Mouse (Mus musculus) left cerebral cortex, adult 11 months (tissue): ENCODE results near the gene Lim2.
"Not testable (repeated sequence)": the region's sequence is repeated elsewhere in the genome, so short reads cannot be mapped to it uniquely, and the experiment has no call there.

Source experiments
- DNase-seq: peaks from one replicate; pipeline ENCODE4 v3.0.0; 2022; ENCODE audit warnings: low spot score

Lim2 gene

DNA sequence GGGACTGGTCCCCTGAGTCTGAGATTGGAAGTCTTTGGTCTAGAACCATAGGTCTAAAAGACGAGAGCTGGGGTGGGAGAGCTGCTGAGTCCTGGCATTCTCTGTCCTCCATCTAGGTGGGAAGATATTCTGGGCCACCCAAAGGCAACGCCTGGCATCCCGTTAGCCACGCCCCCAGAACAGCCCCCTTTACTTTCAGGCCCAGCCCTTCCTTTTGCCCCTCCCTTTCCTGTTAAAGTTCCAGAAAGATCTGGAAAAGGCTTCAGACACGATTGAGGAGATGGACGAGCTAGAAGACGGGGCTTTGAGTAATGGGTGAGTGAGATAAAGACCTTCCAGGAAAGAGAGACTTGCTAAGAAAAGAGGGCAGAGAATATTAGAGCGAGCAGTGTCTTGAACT is at the start of gene Lim2:
TSS of gene Lim2 (plus strand) at position 265 of the 400 bp plus-strand sequence.
- no peak for DNase-seq

DNA sequence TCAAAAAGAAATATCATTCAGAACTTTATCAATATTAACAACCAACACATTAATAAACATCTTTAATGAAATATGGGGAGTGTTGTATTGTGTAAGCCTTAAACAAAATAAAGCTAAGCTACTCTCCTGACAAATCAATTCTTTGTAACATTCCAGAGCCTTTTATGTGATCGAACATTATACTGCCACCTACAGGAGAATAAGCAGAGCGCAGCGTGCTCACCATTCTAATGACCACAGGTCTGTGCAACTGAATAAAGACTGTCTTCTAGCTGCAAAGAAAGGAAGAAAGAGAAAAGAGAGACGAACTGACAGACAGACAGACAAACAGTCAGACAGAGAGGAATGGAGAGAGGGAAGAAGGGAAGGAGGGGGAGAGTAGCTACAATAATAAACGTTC is 49.2 kb upstream of the Lim2 start:
- DNase-seq: no peak

DNA sequence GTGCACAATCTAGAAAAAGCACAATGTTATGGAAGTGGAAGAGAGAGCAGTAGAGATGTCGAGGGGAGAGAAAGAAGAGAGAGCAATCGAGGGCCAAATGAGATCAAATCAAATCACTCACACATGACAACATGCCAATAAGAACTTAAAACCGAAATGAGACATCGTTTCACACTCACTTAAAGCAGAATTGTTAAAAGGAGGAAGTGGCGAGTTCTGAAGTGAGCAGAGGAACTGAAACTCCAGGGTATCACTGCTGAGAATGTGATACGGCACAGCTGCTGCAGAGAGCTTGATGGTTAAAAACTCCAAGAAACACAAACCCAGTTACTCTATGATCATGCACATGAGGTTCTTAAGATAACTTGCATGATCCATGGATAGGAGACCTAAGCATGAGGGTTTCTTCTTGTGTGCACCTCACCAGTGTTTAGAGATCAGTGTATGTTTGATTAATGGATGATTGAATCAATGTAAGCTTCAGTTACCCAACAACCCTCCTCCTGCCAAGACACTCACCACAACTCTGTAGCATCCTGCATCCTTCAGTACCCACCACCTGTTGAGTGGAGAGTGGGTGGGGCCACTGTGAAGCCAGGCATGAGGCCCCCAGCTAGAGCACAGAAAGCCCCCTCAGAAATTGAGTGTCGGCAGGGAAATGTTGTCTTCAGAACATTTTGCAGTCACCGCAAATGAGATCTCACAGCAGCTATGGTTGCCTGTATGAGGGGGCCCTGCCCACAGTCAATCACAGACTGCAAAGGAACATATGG is 34.9 kb upstream of the Lim2 start:
- no peak for DNase-seq

DNA sequence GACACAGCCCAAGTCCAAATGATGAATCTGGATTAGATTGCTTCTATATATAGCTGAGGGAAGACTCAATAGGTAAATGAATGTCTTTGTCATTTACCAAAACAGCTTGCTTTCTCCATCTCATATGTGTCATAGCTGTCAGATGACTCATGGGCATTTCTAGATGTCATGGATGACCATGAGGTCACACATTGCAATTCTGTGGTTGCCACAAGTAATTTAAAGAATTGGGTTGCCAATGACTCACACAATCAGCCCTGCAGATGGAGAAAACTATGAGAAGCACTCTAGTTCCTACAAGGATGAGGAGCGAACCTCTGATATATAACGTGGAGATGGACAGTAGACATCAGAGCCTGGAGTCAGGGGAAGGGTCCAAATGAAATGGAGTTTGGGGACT is 28.0 kb upstream of the Lim2 start:
- no peak for DNase-seq

DNA sequence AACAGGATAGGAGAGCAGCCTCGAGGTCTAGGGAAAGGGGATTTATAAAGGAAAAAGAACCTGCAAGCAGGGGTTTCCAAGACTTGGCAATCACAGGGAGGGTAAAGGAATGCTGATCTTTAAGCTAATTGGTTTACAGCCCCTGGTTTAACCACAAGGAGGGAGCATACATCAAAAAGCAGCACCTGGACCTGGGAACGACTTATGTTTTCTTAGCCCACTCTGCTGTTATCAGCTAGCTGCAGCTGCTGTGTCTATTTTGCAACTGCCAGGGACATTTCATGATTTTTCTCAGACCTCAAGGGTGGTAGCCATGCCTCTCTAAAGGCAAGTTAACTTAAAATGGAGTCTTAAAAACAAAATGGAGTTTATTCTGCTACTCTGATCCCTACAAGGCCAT is 24.8 kb upstream of the Lim2 start:
- DNase-seq: no peak

DNA sequence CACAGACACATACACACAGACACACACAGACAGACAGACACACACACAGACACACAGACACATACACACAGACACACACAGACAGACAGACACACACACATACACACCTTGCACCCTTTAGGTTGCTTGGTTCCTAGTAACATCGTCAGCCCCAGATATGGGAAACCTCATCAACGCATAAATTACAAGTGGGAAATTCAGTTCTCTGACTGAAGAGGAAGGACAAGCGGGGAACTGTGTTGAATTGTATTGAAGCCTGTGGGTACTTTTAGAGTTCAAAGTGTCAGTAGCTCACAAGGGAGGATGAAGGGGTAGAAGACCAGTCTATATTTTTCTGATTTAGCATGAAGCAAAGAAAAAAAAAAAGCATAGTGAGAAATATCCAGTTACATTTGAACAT is 19.9 kb upstream of the Lim2 start:
- DNase-seq: no peak

DNA sequence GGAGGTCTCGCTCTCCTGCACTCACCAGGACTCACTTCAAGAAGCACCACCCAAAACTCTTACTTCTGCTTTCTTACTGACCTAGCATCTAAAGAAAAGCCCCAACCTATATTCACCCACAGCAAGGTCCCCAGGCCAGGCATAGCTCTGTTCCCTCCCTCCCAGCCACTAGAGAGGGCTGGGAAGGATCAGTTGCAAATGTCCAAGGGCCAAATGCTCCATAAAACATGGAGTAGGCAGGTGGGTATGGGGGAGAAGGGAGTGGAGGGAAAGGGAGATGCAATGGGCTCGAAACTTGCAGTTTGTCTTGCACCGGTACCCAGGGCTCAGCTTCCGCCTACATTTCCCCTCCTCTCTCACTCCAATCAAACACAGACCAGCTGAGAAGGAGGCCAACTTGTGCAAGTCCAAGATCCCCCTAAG is 19.3 kb upstream of the Lim2 start, which contains the start of gene Siglecg:
TSS of gene Siglecg (plus strand) at position 74 of the 423 bp plus-strand sequence.
- DNase-seq: no peak

DNA sequence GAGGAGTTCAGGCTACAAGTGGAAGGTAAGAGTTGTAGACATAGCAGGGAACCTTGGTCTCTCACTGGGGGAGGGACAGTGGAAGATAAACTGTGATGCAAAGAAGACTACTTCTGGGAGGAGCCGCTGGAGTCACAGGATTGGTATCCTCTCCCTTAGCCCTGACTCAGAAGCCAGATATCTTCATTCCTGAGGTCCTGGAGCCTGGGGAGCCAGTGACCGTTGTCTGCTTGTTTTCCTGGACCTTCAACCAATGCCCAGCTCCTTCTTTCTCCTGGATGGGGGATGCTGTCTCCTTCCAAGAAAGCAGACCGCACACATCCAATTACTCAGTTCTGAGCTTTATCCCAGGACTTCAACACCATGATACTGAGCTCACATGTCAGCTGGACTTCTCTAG is 18.4 kb upstream of the Lim2 start:
- DNase-seq: no peak

DNA sequence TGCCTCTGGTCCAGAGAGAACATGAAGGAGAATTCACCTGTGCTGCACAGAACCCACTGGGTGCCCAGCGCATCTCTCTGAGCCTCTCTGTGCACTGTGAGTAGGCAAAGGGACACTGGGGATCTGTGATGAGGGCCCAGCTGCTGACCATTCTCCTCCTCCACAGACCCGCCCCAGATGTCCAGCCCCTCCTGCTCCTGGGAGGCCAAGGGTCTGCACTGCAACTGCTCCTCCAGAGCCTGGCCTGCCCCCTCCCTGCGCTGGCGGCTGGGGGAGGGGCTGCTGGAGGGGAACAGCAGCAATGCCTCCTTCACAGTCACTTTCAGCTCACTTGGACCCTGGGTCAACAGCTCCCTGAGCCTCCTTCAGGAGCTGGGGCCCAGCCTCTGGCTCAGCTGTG is 15.7 kb upstream of the Lim2 start:
- not testable (repeated sequence) for DNase-seq

DNA sequence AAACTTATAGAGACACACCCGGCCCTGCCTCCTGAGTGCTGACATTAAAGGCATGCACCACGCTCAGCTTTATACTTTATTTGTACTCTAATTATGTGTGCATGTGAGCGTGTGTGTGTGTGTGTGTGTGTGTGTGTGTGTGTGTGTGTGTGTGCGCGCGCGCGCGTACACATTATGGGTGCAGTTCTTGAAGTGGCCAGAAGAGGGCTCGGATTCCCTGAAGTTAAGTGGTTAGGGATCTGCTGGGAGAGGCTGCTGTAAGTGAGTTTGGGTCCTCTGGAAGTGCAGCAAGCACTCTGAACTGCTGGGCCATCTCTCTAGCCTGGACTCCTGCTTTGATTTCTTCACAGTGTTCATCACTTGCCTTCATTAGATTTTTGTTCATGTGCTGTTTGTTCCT is 10.2 kb upstream of the Lim2 start:
- no peak for DNase-seq

DNA sequence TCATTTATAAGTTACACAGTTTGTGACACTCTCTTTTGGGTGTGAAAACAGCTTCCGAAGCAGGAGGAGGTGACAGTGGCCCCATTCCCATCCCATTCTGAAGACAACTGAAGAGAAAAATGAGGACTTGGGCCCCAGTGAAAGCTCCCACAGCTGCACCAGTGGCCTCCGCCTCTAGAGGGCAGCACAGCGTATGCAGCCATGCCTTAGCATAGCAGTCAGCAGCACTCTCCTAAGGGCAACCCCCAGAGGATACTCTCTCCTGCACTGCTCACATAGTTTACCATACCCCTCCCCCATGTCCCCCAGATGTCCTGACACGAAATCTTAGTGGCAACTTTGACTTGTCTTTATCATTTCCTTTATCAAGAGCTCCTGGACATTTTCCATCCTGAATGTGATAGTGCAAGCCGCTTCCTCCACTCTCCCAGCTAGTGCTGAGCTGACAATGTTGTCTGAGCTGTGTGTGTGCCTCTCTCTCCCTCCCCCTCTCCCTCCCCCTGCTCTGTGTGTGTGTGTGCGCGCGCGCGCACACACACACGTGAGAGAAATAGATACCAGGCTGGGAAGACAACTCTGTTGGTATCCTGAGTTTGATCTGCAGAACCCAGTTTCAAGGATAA is 4.4 kb upstream of the Lim2 start:
- DNase-seq: peak; percentile 48

DNA sequence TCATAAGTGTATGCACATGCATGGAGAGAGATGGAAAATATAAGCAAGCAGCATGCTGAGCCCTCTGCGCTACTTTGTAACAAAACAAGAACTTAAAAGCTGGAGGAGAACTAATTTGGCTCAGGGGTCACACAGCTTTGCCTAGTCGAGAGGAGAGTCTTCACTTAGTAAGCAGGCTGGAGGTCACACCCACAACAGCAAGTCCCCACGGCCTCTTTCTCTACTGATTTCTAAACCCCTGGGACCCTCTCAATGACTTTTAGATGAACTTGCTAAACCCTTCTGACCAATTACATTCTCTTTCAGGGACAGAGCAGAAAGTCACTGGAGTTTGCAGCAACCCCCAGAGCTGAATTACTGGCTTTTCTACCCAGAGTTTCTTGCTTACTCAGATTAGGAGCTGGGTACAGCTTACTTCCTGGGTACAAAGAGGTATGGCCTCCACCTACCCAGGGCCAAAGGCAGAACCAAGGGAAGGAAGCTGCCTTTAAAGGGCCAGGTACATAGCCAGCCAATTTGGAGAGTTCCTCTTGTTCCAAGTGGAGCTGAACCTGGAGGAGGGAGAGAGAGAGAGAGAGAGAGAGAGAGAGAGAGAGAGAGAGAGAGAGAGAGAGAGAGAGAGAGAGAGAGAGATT is 3.4 kb upstream of the Lim2 start:
- no peak for DNase-seq

DNA sequence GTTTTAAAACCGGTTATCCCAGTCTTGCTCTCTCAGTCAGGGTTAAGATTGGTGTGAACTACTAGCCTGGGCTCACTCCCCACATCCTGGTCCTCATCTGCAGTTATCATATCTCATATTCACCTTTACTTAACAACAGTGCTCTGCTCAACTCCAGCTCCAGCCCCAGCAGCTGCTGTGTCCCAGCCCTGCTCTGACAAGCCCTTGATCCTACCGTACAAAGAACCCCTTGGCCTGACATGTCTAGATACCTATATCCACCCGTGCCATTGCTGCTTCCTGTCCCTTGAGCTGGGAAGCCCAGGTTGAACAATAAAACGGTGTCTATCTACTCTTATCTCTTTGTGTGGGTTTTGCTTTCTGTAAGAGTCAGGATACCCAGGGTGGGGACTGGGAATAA is 2.0 kb downstream of the Lim2 start:
- DNase-seq: no peak

DNA sequence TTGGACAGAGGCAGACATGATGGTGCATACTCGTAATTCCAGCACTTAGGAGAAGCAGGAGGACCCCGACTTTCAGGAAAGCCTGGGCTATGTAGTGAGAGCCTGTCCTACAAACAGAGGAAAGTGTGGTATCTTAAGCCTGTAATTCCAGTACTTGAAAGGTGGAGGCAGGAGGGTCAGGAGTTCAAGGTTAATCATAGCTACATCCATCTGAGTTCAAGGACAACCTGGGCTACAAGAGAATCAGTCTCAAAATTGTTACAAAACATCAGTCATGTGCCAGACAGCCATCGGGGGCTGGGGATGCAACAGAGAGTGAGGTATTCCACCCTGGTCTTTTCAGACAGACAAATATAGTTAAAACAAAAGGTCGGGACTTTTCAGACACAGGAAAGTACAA is 5.4 kb downstream of the Lim2 start:
- no peak for DNase-seq

DNA sequence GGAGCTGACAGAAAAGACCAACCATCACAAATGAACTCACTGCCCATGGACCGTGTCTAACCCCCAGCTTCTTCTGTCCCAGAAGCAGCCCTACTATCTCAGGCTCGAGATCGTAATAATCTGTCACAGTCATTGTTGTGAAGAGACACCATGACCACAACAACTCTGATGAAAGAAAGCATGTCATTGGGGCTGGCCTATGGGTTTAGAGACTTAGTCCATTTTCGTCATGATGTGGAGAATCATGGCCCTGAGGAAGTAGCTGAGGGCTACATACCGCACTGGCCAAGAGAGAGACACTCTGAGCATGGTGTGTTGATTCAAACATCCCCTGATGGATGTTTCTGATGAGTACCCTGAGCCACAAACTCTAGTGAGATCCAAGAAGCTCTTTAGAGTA is 7.2 kb downstream of the Lim2 start:
- DNase-seq: no peak

DNA sequence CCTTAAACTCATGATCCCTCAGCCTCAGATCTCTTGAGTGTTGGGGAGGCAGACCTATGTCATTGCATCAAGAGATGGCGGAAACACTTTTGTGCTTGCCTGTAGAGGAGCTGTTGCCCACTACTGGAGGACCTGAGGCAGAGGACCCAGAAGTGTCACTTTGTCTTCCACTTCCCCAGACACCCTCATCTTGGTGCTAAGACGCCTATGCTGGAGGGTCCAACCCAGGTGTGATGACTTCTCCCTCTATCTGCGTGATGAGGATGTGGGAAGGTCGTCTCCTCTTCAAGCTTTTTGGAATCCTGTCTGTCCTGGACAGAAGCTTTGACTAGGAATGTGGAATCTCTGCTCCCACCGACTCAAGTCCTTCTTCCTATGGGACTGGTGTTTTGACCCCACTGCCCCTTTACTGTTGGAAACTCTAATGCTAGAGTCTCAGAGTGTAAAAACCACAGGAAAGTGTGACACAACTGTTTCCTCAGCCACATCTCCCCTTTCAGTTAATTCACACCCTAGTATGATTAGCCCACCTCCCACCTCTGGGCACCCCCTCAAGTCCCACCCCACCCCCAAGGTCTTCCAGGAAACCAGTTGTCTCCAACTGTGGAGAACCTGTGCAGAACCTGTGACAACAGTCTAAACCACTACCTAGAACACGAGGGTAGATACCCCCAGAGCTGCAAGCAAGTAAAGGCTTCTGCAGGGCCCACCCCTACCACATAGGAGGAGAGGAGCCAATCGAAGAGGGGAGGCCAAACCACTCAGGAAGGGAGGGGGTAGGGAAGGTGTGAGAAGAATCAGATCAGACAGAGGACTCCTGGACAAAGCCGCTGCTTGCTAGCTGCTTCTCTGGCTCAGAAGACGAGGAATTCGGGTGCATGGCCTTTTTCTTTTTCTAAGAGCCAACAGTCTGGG is 9.1 kb downstream of the Lim2 start, which contains the start of gene Nkg7:
TSS of gene Nkg7 (plus strand) at position 733 of the 915 bp plus-strand sequence.
- no peak for DNase-seq

DNA sequence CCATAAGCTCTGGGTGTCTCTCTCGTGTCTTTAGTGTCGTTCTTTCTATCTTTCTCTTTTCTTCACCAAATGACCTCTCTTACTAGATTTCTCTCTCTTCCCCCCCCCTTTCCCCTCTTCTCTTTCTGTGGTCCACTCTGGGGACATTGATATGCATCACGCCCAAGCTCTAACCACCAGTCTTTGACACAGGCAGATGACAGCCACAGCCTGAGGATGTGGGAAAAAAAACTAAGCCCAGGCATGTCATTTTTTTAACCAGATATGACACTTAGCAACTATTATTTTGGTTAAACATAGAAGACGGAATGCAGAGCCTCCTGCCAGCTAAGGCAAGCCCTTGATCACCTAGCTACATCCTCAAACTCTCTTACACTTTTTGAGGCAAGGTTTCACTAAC is 11.1 kb downstream of the Lim2 start:
- DNase-seq: no peak

DNA sequence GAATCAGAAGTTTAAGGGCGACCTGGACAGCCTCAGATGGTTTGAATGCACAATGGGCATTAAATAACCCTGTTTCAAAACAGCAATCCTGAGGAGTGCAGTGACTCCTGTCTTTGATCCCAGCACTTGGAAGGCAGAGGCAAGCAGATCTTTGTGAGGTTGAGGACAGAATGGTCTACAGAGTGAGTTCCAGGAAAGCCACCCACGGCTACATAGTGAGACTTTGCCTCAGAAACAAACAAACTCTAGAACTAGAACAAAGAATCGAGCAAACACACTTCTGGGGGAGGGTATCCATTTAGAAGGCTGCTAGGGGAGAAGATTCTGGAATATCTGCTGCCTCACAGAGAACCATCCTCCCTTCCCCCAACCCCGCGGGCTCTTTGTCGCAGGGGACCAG is 13.0 kb downstream of the Lim2 start, which contains the start of gene Cldnd2:
TSS of gene Cldnd2 (plus strand) at position 301 of the 400 bp plus-strand sequence.
- DNase-seq: no peak

DNA sequence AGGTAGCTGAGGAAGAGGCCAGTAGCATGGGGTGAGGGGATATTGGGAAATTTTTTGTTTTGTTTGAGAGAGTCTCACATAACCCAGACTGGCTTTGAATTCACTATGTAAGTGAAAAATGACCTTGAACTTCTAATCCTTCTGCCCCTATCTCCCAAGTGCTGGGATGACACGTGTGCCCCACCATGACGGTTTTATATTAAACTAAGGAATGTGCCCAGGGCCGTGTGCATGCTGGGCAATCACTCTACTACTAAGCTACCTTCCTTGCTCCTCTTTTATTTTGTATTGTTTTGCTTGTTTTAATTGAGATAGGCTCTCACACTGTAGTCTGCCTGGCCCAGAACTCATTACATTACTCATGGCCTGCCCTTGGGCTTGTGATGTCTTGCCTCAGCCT is 13.6 kb downstream of the Lim2 start:
- DNase-seq: no peak

DNA sequence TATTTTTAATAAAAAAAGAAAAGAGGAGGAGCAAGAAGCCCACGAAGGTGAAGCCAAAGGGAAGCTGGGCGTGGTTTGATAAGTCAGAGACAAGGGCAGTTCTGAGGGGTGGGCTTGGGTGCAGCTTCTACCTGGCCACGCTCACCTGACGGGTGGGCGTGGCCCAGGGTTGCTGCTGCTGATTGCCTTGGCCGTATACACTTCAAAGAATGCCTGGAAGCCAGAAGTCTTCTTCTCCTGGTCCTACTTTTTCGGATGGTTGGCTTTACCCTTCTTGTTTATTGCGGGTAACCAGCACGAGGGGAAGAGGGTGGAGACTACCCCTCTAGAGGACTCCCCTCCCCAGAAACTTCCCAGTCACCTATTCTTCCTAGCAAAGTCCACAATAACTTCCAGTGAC is 15.2 kb downstream of the Lim2 start:
- no peak for DNase-seq

DNA sequence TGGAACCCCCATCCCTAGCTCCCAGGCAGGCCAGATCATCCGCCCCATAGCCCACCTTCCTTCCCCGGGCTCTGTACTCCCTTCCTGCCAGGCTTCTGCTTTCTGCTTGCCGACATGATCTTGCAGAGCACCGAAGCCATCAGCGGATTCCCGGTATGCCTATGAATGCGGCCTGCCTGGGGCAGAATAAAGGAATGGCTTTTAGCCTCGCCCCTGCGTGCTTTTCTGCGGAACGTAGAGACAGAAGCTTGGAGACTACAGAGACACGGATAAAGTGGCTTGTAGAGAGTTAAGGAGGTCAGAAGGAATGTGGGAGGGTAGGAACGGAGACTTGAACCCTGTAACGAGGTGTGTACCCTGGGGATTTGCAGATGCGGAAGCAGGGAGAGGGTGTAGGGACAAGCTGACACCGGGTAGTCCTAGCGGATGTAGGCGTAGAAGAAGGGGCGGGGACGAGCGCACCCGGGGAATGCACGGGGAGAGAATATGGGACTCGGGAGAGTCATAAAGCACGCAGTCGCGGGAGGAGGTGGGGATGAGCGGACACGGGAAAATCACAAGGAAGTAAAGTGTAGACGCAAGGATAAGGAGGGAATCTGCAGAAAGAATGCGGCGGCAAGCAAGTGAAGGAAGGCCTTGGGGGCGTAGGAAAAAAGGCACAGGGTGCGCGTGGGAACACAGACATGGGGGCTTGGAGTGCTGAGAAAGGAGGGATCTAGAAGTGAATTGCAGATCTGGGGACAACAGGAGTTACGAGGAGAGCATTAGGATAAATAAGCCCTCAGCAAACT is 15.9 kb downstream of the Lim2 start:
- no peak for DNase-seq
